Mouse (Mus musculus) heart, adult 9 months (tissue): ENCODE results near the gene Cd300lg.

Experiments
- DNase-seq, 2 experiments: peaks; one replicate each; pipeline ENCODE4 v3.0.0; 2022; ENCODE audit warnings: low spot score in 2 of 2

Gene Cd300lg

DNA sequence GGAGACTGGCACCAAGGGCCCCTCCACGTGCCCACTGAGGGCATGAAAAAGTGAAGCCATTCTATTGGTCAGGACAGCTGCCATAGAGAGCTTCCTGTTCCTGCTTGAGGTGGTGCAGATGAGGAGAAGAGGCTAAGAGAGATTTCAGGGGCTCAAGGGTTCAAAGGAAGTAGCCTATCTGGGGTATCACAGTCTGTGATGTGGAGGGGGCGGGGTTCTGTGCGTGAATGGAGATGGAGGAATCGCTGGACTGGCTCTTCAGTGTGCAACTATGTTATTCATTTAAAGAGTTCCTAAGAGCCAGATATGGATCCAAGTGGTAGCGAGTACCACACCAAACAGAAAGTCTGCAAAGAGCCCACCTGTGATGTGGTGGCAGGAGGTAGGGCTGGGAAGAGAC is 55.1 kb downstream of the Cd300lg start:
- DNase-seq = no peak

DNA sequence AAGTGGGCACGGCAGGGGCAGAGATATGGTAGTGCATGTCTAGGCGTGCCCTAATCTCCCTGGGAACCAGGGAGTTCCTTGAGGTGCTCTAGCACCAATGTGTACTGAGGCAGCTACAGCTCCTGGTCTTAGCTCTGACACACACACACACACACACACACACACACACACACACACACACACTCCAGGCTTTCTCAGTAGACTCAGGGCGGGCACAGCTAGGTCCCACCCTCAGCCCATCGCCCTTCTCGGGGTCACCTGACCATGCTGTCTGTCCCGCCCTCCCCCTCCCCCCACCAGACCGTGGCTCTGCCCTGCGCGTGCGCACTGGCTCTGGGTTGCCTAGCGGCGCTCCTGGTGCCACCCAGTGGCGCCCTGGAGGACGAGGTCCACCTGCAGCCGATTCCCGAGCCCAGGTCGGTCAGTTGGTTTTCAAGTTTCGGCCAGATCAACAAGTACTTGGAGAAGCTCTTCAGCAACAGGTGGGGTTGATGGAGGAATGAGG is 55.6 kb downstream of the Cd300lg start:
- DNase-seq = peak in 1 of 2 experiments; percentile 10

DNA sequence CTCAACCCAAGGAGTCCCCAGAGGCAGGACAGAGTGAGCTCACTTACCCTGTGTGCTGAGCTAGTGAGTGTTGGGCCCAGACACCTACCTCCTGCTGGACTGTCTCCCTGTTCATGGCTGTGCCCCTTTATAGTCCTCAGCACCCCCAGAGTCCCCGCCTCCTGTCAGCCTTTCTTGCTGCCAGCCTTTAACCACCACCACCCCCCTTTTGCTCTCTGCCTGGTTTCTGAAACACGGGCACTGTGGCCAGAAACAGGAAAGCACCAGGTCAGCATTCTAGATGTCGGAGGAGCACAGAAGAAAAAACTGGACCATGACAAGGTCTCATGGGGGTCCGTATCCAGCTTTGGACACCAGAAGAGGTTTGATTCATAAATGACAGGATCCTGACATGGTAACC is 59.9 kb downstream of the Cd300lg start, which contains the start of gene Ppy:
TSS of gene Ppy (minus strand) at position 101 of the 400 bp plus-strand sequence.
- no peak for DNase-seq

DNA sequence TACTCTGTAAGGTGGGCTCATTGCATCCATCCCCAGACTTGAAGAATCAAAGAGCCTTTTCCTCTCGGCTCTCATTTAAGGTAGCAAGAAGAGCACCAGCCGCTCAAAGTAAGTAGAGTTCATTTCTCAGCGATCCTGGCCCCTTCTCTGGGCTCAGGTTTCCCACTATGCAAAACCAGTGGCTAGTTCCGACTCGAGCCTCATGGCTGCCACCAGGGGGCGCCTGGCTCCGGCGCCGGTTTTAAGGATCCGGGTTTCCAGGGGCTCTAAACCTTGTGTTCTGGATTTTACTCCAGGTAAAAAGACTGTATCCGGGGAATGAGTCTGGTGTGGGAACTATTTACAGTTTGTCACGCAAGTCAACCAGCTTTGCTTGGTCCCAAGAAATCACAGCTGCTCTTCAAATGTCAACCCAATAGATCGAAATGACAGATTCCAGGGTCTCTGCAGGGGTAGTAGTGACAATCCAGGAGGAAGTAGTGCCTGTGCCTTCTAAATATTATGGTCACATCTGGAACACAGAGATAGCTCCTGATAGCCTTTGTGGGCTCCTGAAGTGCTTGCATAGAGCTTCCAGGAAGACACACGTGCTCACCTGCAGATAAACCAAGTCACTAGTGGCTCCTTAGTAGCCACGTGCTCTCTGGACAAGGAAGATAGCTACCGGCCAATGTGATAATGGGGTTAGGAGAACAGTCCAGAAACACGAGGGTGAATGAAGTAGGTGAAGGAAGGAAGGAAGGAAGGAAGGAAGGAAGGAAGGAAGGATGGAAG is 61.4 kb downstream of the Cd300lg start:
- DNase-seq = peak; percentile 33
